Mouse (Mus musculus) cortical plate, adult 2 months (tissue): Measurements from ENCODE around the gene Uchl5. TPM values are rescaled to one million over a fixed set of nuclear protein-coding genes. Genes with fewer than 3 reads are reported as not detected.
A peak's percentile ranks its signal among the peaks of the same experiment; 100 is the strongest.

Source experiments
- H3K27ac ChIP-seq: fragments of 200-500 bp; 2 replicates; pipeline ENCODE4 v1.5.1; 2012; ENCODE audit warnings: low read length, control low read depth, inconsistent platforms; ENCODE audit not compliant: insufficient read depth
- H3K4me1 ChIP-seq: fragments of 200-500 bp; 2 replicates; pipeline ENCODE4 v1.6.1; 2011; ENCODE audit warnings: low read length; ENCODE audit not compliant: control insufficient read depth, insufficient read depth
- H3K4me3 ChIP-seq: fragments of 200-500 bp; 2 replicates; pipeline ENCODE4 v1.5.1; 2011; ENCODE audit warnings: mild to moderate bottlenecking, low read length, control low read depth; ENCODE audit not compliant: insufficient read depth
- CTCF ChIP-seq: fragments of 200-500 bp; IDR thresholded peaks from 2 replicates; pipeline ENCODE4 v1.5.1; 2011; ENCODE audit warnings: mild to moderate bottlenecking, control low read depth, low read length; ENCODE audit not compliant: insufficient read depth; ENCODE audit errors: extremely low read depth
- POLR2A ChIP-seq: fragments of 200-500 bp; IDR thresholded peaks from 2 replicates; pipeline ENCODE4 v1.6.1; 2011; ENCODE audit warnings: mild to moderate bottlenecking, low read length, control low read depth; ENCODE audit not compliant: insufficient read depth; ENCODE audit errors: extremely low read depth
- polyA plus RNA-seq: library from polyadenylated mRNA; depleted of rRNA; stranded (reverse); fragments of >200 nt; gene quantifications from 2 replicates; pipeline ENCODE4 v1.2.3, GENCODE M21; 2012; rRNA removed

Uchl5 gene
- polyA plus RNA-seq: 32.0 and 33.6 TPM in 2 replicates

DNA sequence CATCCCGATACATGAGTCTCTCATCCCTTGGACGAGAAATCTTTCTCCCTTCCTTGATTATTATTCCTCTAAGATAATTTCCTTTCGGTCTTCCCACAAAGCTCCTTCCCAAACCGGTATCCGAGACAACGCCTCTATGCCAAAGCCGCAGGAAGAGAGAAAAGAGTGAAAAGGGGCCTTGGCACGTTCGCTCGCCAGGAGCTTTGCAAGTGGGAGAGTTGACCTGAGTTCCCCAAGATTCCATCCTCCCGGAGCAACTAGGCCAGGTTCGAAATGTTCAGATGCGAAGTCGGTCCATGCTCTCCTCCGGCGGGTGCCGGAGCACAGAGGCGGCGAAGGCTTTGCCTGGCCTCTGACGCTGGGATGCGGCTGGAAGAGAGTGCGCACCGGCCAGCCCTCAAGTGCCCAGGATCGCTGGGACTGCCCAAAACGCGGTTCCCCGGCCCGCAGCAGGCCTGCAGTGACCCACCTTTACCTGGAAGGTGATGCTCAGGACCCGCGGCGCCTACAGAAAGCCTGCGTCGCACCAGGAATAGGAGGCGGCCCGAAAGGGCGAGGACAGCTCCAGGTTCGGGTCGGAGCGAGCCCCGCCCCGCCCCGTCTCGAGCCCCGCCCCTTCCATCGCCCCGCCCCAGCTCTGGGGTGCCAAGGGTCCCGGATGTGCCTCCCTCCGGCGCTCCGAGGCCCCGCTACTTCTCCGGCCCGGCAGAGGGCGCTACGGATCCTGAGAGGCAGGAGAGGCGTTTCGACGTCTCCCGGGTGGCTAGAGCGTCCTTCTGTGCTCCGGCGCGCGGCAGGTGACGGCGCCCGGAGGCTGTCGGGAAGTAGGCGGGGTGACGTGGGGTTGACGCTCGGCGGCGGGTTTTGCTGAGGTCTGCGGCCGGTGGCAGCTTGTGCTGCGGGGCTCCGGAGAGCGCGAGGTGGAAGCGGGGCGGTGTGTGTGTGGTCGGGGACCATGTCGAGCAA is at the start of gene Uchl5, which contains the start of gene Trove2:
Uchl5 (plus strand) TSS at position 827 of the 966 bp plus-strand sequence.
Trove2 (minus strand) TSS at position 623 of the 966 bp plus-strand sequence.
- Histone ChIP-seq H3K27ac (0 out of 2 replicates have a peak within 1 kb of the TSS, but pooled peaks have one; percentile 47), H3K4me3 (peak within 1 kb of the TSS; percentile 84), H3K4me1 (peaks cover 11% of the 10 kb centered on the region)
- TF ChIP-seq POLR2A: peak; percentile 68
- TF ChIP-seq CTCF: peak; percentile 60

- Histone ChIP-seq H3K4me3 (no peak overlapping the region), H3K4me1 (no peaks in the 10 kb centered on the region), H3K27ac (no peak overlapping the region)
- no peak for TF ChIP-seq CTCF
- no peak for TF ChIP-seq POLR2A
Measured at GRCm38 (mm10) chr1:143727701-143728445, 49.2 kb upstream of the Uchl5 start.

DNA sequence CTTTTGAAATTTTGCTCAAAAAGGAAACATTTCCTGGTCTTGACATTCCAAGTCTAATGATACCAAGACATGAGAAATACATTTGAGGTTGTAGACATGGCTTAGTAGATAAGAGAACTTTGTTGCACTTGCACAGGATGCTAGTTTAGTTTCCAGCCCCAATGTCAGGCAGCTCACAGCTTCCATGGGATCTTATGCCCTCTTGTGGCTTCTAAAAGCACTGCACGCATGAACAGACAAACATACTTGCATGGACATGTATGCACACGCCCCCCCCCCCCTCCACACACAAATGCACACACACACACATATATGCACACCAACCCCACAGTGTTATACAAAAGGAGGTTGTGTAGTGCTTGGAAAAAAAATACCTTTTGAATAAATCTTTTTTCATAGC is 46.2 kb upstream of the Uchl5 start:
- no peak for TF ChIP-seq POLR2A
- 0 out of 2 replicates have a peak, but pooled peaks have one; percentile 7 for TF ChIP-seq CTCF
- Histone ChIP-seq H3K27ac (no peak overlapping the region), H3K4me3 (no peak overlapping the region), H3K4me1 (no peaks in the 10 kb centered on the region)

- TF ChIP-seq POLR2A (no peak), CTCF (no peak)
- Histone ChIP-seq H3K4me3 (no peak overlapping the region), H3K27ac (no peak overlapping the region), H3K4me1 (no peaks in the 10 kb centered on the region)
Measured at GRCm38 (mm10) chr1:143731691-143732090, 45.4 kb upstream of the Uchl5 start.

DNA sequence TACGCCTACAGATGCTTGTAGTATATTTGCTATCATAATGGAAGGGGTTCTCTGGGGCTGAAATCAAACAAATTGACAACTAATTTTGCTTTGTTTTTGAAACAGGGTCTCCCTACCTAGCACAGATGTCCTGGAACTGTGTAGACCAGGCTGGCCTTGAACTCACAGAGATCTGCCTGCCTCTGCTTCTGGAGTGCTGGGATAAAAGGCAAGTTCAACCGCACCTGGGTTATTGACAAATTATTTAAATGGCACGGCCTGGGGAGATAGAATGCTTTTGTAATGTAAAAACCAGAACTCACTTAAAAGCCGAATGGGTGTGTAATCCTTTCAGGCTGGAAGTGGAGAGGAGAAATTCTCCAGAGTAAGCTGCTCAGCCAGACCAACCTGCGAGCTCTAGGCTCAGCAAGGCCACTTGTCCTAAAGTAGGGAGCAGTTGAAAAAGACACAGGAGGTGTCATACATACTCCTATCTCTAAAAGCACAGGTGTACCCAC is 43.1 kb upstream of the Uchl5 start:
- H3K4me3 ChIP-seq: no peak overlapping the region
- TF ChIP-seq CTCF (no peak), POLR2A (no peak)
- no peaks in the 10 kb centered on the region for H3K4me1 ChIP-seq
- no peak overlapping the region for H3K27ac ChIP-seq

- TF ChIP-seq CTCF: no peak
- TF ChIP-seq POLR2A: no peak
- H3K4me3 ChIP-seq: peak overlapping the region; percentile 43
- peaks cover 2% of the 10 kb centered on the region; the same call in 1 of the 2 replicates for H3K4me1 ChIP-seq
- peak overlapping the region; percentile 88 for H3K27ac ChIP-seq
Measured at GRCm38 (mm10) chr1:143738811-143739210, 38.3 kb upstream of the Uchl5 start.

- TF ChIP-seq CTCF (no peak), POLR2A (peak; percentile 39; the same call in 1 of the 2 replicates)
Measured at GRCm38 (mm10) chr1:143739361-143740350, 37.4 kb upstream of the Uchl5 start.

GRCm38 (mm10) chr1:143740581-143740980 is 36.5 kb upstream of the Uchl5 start:
- TF ChIP-seq CTCF (no peak), POLR2A (no peak)
- Histone ChIP-seq H3K27ac (no peak overlapping the region), H3K4me3 (peak overlapping the region; percentile 43; the same call in 1 of the 2 replicates)

More at GRCm38 (mm10) chr1:143739361-143740350, 37.4 kb upstream of the Uchl5 start:
- Histone ChIP-seq H3K4me3 (peak overlapping the region; percentile 43), H3K4me1 (peaks cover 2% of the 10 kb centered on the region; the same call in 1 of the 2 replicates), H3K27ac (peak overlapping the region; percentile 88)

More at GRCm38 (mm10) chr1:143740581-143740980, 36.5 kb upstream of the Uchl5 start:
- peaks cover 2% of the 10 kb centered on the region; the same call in 1 of the 2 replicates for H3K4me1 ChIP-seq
